Mouse (Mus musculus): ENCODE measurements around the gene Syngr3.
"Not testable (repeated sequence)": the region's sequence is repeated elsewhere in the genome, so short reads cannot be mapped to it uniquely, and the experiment has no call there.

The Syngr3 gene

GRCm38 (mm10) chr17:24719494-24720222, 29.9 kb upstream of the Syngr3 start:
- DNase-seq (ENCODE audit: low spot score), result peak; percentile 99

- not testable (repeated sequence) for DNase-seq (ENCODE audit: low spot score)
Measured at GRCm38 (mm10) chr17:24718938-24719337, 29.2 kb upstream of the Syngr3 start.

GRCm38 (mm10) chr17:24717943-24718342, 28.2 kb upstream of the Syngr3 start, which contains the start of the genes Rnf151 and Rps2:
Gene Rnf151 (minus strand): TSS chr17:24718063.
Gene Rps2 (plus strand): TSS chr17:24718116.
- DNase-seq (ENCODE audit: low spot score), result no peak

GRCm38 (mm10) chr17:24716166-24716682, 26.5 kb upstream of the Syngr3 start:
- DNase-seq (ENCODE audit: low spot score), result no peak

DNA sequence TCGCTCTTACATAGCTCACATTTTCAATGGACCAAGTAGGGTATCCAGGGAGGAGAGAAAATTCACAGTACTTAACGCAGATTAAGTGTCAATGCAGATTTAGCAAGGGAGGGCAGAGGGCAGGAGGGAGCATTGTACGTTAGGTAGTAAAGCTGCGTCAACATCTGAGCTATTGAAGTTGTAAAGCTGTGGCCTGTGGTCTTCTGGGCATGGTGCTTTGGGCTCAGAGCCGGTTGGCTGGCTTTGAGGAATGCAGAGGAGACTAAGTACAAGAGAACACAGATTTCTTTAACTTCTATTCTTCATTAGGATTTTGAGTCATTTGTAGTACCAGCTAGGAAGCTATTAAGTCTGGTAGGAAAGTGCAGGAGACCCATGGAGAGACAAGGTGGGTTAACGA, 25.8 kb upstream of the Syngr3 start:
- no peak for DNase-seq (ENCODE audit: low spot score)

- peak; percentile 64 for DNase-seq (ENCODE audit: low spot score)
Measured at GRCm38 (mm10) chr17:24708646-24709045, 18.9 kb upstream of the Syngr3 start.

DNA sequence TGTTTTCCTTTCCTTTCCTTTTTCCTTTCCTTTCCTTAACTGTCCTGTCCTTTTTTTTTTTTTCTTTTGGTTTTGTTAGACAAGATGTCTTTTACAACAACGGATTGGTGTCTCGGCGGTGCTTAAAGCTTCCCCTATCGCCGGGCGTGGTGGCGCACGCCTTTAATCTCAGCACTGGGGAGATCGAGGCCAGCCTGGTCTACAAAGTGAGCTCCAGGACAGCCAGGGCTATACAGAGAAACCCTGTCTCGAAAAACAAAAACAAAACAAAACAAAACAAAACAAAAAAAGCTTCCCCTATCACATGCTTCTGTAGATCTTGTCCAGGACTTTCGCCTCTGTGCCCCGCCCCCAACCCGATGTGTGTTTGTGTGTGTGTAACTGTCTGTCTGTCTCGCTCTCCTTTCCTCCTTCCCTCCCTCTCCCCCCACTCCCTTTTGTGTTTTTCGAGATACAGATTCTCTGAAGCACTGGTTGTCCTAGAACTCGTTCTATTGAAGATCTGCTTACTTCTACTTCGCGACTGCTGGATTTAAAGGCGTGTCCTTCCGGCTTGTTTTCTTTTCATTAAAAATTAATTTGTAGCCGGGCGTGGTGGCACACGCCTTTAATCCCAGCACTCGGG, 18.2 kb upstream of the Syngr3 start:
- DNase-seq (ENCODE audit: low spot score), result peak; percentile 46

DNA sequence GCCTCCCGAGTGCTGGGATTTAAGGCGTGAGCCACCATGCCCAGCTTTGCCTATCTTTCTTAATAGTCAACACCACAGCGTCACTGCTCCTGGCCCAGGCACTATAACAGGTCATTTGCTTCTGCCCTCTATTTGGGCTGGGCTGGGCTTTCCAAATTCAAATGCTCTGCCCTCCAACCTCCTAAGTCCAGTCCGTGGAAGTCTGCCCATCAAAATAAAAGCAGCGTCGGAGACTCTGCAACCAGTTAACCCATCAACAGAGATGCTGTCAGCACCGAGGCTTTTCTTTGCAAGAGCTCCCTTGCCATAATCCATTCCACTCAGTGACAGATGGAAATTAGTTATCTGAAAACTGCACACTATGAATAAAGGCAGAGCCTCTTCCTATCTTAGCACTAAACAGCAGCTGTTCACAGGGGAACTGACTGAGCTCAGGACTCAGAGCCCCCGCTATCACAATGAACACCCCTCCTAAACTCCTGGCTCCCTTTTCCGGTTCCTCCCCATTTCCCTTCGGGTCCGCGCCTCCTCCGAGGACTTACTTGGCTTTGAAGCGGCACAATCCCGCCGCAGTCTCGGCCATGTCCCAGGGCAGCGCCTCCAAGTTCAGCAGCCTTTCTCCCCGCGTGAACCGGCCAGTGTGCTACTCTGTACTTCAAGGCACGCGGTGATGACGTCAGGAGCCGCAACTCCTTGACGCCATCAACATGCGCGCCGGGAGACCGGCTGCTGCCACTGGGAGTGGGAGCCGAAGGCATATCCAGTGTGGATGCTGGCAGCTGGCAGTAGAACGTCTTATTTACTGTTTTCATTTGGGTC, 17.4 kb upstream of the Syngr3 start, which contains the start of gene Tbl3:
Gene Tbl3 (minus strand): TSS at position 679 of the 819 bp plus-strand sequence.
- DNase-seq (ENCODE audit: low spot score), result peak; percentile 96

GRCm38 (mm10) chr17:24705821-24706220, 16.1 kb upstream of the Syngr3 start:
- no peak for DNase-seq (ENCODE audit: low spot score)

DNA sequence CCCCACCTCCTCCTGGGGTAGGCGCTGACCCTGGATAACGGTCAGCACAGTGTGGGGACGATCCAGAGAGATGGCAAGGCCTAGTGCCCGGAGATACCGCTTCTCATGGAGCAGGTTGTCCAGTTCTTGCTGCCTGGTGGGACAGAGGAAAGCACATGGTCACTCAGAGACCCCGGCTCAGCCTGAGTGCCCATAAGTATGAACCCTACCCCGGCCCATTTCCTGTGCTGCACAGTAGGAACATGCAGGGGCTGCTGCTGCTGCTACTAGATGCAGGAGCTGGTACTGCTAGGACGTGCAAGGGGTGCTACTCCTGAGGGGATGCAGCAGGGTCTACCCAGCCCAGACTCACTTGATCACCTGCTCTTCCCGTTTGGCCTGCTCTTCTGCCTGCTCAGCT, 11.5 kb upstream of the Syngr3 start:
- DNase-seq (ENCODE audit: low spot score), result no peak

GRCm38 (mm10) chr17:24699473-24699872, 9.7 kb upstream of the Syngr3 start:
- DNase-seq (ENCODE audit: low spot score), result no peak

GRCm38 (mm10) chr17:24698715-24699114, 9.0 kb upstream of the Syngr3 start:
- no peak for DNase-seq (ENCODE audit: low spot score)

DNA sequence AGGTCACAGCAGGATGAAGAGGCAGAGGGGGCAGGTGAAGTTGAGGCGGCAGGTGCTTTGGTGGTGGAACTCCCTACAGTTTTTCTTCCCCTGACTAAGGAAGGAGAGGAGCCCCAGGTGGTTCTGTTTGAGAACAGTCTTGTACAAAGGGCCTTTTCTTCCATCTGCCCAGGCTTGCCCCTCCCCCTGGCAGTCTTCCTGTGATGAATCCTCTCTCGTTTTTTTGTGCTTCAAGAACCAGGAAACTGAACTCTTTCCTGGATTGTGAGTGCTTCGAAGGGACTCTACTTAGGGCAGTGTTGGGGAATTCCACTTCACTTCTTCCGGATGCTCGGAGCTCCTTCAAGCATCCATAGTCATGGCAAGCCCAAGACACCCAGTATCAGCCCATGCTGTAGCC, 8.2 kb upstream of the Syngr3 start:
- peak; percentile 26 for DNase-seq (ENCODE audit: low spot score)

- peak; percentile 89 for DNase-seq (ENCODE audit: low spot score)
Measured at GRCm38 (mm10) chr17:24696011-24696697, 6.4 kb upstream of the Syngr3 start, which contains the start of the genes Gfer and Noxo1. Gene Gfer (minus strand): TSS chr17:24696156. Gene Noxo1 (plus strand): TSS chr17:24696234.

GRCm38 (mm10) chr17:24695326-24696010, 5.7 kb upstream of the Syngr3 start:
- peak; percentile 27 for DNase-seq (ENCODE audit: low spot score)

GRCm38 (mm10) chr17:24692385-24692784, 2.6 kb upstream of the Syngr3 start:
- no peak for DNase-seq (ENCODE audit: low spot score)

- DNase-seq (ENCODE audit: low spot score), result no peak
Measured at GRCm38 (mm10) chr17:24687599-24687998, 2.2 kb downstream of the Syngr3 start.

GRCm38 (mm10) chr17:24687146-24687595, 2.6 kb downstream of the Syngr3 start:
- DNase-seq (ENCODE audit: low spot score), result peak; percentile 64

- DNase-seq (ENCODE audit: low spot score), result peak; percentile 79
Measured at GRCm38 (mm10) chr17:24686514-24686913, 3.2 kb downstream of the Syngr3 start.

- DNase-seq (ENCODE audit: low spot score), result no peak
Measured at GRCm38 (mm10) chr17:24677500-24678080, 12.2 kb downstream of the Syngr3 start.
